Mouse (Mus musculus) bone marrow macrophage, adult 2 months (primary cell): ENCODE measurements around the gene Chst11. TPM values are rescaled to one million over a fixed set of nuclear protein-coding genes. Genes with fewer than 3 reads are reported as not detected.

Experiments used
- H3K27ac ChIP-seq: 2 replicates; pipeline ENCODE4 v1.5.1; 2012; ENCODE audit warnings: low read depth, low read length; ENCODE audit not compliant: insufficient read depth
- H3K4me1 ChIP-seq: 2 replicates; pipeline ENCODE4 v1.6.1; 2012; ENCODE audit warnings: low read length; ENCODE audit not compliant: control insufficient read depth, insufficient read depth
- H3K4me3 ChIP-seq: 2 replicates; pipeline ENCODE4 v1.5.1; 2012; ENCODE audit warnings: mild to moderate bottlenecking, low read length, moderate library complexity; ENCODE audit not compliant: insufficient read depth
- CTCF ChIP-seq: IDR thresholded peaks from 2 replicates; pipeline ENCODE4 v1.5.1; 2012; ENCODE audit warnings: low read depth, mild to moderate bottlenecking, low read length, moderate library complexity
- POLR2A ChIP-seq: IDR thresholded peaks from 2 replicates; pipeline ENCODE4 v1.6.1; 2012; ENCODE audit warnings: mild to moderate bottlenecking, low read depth, low read length, borderline replicate concordance
- polyA plus RNA-seq: library from polyadenylated mRNA; stranded (reverse); fragments of >200 nt; gene quantifications from 2 replicates; pipeline ENCODE4 v1.2.4, GENCODE M21; 2012; ENCODE audit not compliant: missing spikeins, insufficient read depth, insufficient read length

Chst11 gene
- polyA plus RNA-seq, 1 experiment: 0.88 TPM

DNA sequence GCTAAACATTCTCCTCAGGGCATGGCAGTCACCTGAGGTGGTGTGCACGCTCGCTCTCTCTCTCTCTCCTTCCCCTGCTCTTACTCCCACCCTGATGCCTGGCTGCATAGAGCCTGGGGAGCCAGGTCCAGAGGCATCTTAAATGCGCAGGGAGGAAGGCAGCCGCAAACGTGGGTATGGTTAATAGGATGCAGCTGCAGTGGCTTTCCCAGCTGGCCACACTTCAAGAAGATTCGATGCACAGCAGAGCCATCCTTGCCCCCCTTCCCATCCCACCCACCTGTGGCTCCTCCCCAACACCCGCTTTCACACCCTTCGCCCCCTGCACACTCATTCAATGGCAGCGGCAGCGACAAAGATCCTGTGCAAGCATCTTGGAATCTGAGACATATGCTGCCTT is 95.6 kb downstream of the Chst11 start:
- H3K27ac ChIP-seq: no peak overlapping the region
- no peaks in the 10 kb centered on the region for H3K4me1 ChIP-seq
- no peak overlapping the region for H3K4me3 ChIP-seq
- TF ChIP-seq CTCF (no peak), POLR2A (no peak)

DNA sequence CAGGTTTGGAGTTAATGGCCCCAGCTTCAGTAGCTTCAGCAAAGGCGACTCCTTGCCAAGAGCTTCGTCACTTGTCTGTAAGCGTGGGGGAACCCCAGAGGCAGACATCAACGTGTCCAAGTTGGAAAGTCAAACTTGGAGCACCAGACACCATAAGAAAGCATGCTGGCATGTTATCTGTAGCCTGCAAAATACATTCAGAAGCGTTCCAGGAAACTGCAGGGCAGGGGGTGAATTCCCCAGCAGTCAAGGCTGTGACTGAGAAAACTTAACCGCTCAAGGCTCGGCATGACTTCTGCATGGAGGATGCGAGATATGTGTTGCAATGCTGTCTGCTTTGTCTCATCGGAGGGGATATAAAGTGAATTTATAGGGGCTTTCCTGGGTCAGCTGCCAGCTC is 98.6 kb downstream of the Chst11 start:
- no peak for TF ChIP-seq POLR2A
- no peak for TF ChIP-seq CTCF
- H3K4me1 ChIP-seq: no peaks in the 10 kb centered on the region
- no peak overlapping the region for H3K27ac ChIP-seq
- H3K4me3 ChIP-seq: no peak overlapping the region

DNA sequence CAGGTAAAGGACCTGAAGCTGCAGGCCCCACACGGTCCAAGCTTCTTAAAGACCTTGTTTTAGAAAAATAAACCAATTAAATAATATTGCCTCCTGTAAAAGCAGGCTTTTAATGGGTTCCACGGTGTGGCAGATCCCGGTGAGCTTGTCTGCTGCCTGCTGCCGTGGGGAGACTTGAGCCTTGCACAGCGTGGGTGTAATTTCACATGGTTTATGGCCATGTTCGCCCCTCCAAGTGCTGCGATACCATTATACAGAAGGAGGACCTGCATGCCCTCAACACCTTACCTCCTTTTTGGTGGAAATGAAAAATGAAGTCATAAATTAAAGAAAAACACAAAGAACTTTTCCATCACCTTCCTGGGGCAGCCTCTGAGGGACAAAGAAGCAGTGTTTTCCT is 103.0 kb downstream of the Chst11 start:
- Histone ChIP-seq H3K27ac (no peak overlapping the region), H3K4me3 (no peak overlapping the region), H3K4me1 (no peaks in the 10 kb centered on the region)
- TF ChIP-seq CTCF (no peak), POLR2A (no peak)

DNA sequence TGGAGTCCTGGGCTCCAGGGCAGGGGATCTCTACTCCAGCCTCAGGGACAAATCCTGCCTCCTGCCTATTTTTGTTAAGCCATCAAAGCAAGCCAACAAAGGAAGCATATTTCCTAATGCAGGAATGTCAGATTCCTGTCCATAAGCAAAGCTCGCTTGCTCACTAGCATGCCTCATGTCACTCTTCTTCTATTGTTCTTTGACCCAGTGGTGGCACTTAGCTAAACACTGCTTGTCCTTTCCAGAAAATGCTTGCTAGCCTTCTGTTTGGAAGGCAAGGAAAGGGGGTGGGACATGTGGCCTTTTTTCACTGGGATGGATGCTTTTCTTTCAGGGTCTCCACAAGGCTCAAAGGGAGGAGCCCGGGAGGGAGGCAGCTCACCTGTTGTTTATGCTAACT is 103.5 kb downstream of the Chst11 start:
- TF ChIP-seq POLR2A (no peak), CTCF (no peak)
- H3K27ac ChIP-seq: no peak overlapping the region
- H3K4me3 ChIP-seq: no peak overlapping the region
- peaks cover 5% of the 10 kb centered on the region for H3K4me1 ChIP-seq

DNA sequence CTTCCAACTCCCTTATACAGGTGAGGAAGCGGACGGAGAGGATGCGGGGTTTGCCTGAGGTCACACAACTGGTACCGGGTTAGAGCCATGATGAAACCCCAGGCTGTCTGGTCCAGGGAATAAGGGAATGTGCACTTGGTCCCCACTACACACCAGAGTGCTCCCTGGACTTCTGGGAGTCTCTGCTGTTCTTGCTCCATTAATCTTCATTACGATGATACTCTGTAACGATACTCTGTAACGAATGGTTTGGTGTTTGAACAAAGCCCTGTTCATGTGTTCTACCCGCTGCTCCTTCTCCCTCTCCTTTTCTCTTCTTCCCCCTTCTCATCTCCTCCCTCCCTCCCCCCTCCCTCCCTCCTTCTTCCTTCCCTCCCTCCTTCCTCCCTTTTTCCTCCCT is 104.9 kb downstream of the Chst11 start:
- Histone ChIP-seq H3K27ac (no peak overlapping the region), H3K4me3 (no peak overlapping the region), H3K4me1 (peaks cover 13% of the 10 kb centered on the region)
- TF ChIP-seq POLR2A (no peak), CTCF (no peak)

DNA sequence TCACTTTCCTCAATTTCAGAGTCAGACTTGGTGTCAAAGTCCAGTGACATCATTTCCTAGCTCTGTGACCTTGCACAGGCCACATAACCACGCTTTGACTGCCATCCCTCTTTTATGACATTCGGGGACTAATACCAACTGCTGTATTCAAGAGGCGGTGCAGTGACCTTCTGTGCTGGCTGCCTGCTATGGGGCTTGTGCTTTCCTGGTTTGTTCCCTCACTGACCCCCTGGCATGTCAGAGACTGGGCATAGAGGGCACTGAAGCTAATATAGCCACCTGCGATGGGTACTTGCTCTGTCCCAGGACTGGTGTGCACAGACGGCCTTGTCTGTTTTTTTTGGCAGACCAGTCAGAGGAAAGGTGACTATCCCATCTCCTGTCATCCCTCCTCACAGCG is 108.4 kb downstream of the Chst11 start:
- Histone ChIP-seq H3K4me3 (no peak overlapping the region), H3K4me1 (peaks cover 19% of the 10 kb centered on the region), H3K27ac (no peak overlapping the region)
- no peak for TF ChIP-seq CTCF
- no peak for TF ChIP-seq POLR2A

DNA sequence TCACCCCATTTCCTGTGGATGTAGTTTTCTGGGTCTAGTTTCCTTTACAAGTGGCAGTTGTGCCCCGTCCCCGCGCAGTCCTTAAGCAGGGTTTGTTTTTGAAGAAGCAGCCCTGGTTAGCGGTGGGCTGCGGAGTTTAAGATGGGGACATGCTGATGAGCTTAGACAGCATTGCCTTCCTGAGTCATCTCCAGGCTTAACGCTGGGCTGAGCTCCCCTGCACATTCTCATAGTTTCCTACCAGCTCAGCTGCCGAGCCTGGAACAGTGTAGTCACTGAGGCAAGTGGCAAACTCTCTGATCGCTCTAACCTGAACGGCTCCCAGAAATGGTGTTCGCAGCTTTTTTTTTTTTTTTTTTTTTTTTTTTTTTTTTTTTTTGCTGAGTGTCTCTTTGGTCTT is 109.0 kb downstream of the Chst11 start:
- Histone ChIP-seq H3K4me1 (peaks cover 24% of the 10 kb centered on the region), H3K27ac (no peak overlapping the region), H3K4me3 (no peak overlapping the region)
- TF ChIP-seq CTCF: no peak
- TF ChIP-seq POLR2A: no peak

DNA sequence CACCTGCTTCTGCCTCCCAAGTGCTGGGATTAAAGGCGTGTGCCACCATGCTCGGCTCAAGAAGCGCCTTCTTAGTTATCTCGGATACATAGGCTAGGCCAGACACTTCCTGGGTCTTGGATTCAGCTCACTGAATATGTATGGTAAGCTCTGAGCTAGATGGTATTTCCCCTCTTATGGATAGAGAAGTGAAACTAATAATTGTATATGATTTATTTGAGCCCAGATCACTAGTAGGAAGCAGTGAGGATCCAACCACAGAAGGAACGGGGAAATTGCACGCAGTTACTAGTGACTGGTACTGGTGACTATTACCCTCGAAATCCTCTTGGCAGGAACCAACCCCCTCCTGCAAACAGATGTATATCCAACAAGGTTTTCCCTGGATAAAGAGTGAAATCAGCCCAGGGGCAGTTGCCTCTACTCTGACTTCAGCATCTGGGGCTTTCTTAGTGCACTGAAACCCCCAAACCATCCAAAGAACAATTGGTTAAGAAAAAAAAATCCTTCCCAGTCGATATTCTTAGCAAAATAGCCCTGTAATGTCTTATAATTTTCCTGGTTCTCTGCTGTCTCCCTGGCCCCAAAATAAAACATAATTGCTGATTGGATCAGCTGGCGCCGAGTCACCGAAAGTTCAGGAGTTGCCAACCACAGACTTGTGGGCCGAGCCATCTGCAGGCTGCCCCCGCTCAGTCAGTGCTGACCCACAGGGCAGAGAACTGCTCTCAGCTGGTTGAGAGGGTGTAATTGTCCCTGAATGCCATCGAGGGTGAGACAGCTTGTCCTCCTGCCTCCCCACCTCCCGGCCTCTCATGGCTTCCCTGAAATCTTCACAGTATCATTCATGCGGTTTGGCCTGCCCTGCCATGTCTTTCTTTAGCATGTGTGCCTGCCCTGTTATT is 109.8 kb downstream of the Chst11 start:
- Histone ChIP-seq H3K27ac (no peak overlapping the region), H3K4me1 (peaks cover 28% of the 10 kb centered on the region), H3K4me3 (no peak overlapping the region)
- TF ChIP-seq CTCF: no peak
- no peak for TF ChIP-seq POLR2A

DNA sequence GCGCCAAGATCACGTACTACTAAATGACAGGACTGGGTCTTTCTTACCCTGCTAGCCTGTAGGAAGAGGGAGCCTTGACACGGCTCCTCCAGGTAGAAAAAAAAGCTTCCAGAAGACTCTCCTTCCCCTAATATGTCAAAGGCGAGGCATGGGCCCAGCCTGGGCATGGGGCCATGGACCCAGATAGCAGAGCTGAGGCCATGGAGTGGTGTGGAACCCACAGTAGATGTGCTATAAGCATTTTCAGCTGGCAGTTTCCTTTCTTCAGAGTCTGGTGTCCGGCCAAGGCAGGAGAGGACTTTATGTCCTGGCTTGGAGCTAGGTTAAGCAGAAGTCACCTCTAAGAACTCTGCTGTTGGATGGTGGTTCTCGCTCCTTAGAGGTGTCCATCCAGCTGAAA is 111.0 kb downstream of the Chst11 start:
- TF ChIP-seq POLR2A (no peak), CTCF (no peak)
- H3K4me3 ChIP-seq: no peak overlapping the region
- no peak overlapping the region for H3K27ac ChIP-seq
- peaks cover 39% of the 10 kb centered on the region for H3K4me1 ChIP-seq

DNA sequence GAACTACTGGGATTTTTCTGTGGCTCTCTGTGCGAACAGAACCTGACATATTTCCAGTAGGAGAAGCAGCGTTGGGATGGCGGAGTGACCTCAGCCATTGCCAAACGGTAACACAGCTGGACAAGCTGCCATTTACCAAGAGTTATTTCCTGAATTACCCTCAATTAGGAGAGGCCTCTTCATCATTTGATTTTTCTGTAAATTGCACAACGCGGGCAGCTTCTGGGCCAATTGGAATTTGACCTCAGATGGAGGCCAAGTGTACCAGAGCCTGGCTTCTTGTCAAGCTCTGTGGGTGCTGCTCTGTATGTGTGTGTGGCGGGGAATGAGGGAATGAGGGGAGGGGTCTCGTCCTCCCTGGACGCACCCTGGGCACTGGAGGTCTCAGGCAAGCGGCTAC is 113.6 kb downstream of the Chst11 start:
- TF ChIP-seq POLR2A (no peak), CTCF (no peak)
- H3K4me1 ChIP-seq: peaks cover 42% of the 10 kb centered on the region
- no peak overlapping the region for H3K27ac ChIP-seq
- no peak overlapping the region for H3K4me3 ChIP-seq

DNA sequence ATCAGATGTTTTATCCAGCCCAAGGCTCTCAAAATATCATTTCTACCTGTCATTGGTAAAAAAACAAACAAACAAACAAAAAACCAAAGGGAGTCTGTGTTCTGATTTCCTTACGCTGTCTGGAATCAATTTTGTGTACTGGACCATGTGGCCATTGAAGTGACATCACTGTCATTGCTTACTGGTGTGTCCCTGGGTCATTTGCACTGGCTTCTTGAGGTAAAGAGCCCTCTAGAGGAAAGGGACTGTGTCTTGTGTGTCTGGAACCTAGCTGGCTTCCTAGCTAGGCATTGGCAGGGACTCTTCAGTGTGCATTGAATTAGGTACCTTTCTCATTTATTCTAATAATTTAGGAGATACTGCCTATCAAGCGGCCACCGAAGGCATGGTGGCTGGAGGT is 114.4 kb downstream of the Chst11 start:
- H3K4me1 ChIP-seq: peaks cover 38% of the 10 kb centered on the region
- H3K4me3 ChIP-seq: no peak overlapping the region
- H3K27ac ChIP-seq: no peak overlapping the region
- TF ChIP-seq CTCF (no peak), POLR2A (no peak)
